Mouse (Mus musculus): ENCODE measurements around the gene Unk. TPM values are rescaled to one million over a fixed set of nuclear protein-coding genes. Genes with fewer than 3 reads are reported as not detected.
A peak's percentile ranks its signal among the peaks of the same experiment; 100 is the strongest.

Gene Unk
- polyA plus RNA-seq, 1 experiment = 67.3 TPM

- DNase-seq (ENCODE audit: low read depth) = no peak
- TF ChIP-seq POLR2A (IDR thresholded peaks at IDR 0.05; ENCODE audit: borderline replicate concordance, extremely low read depth, insufficient read depth, insufficient read length, poor library complexity, severe bottlenecking) (no peak), CTCF (IDR thresholded peaks at IDR 0.05; ENCODE audit: borderline replicate concordance, extremely low read depth, insufficient read depth, insufficient read length) (no peak)
Observed at GRCm38 (mm10) chr11:116002894-116003293, 27.2 kb upstream of the Unk start.

GRCm38 (mm10) chr11:116004186-116004823, 25.8 kb upstream of the Unk start:
- no peak for DNase-seq (ENCODE audit: low read depth)
- TF ChIP-seq POLR2A (IDR thresholded peaks at IDR 0.05; ENCODE audit: borderline replicate concordance, extremely low read depth, insufficient read depth, insufficient read length, poor library complexity, severe bottlenecking) (no peak), CTCF (IDR thresholded peaks at IDR 0.05; ENCODE audit: borderline replicate concordance, extremely low read depth, insufficient read depth, insufficient read length) (no peak)

GRCm38 (mm10) chr11:116004840-116005700, 25.1 kb upstream of the Unk start:
- peak; percentile 81 for DNase-seq (ENCODE audit: low read depth)
- peak; percentile 49 for TF ChIP-seq CTCF (IDR thresholded peaks at IDR 0.05; ENCODE audit: borderline replicate concordance, extremely low read depth, insufficient read depth, insufficient read length)
- no peak for TF ChIP-seq POLR2A (IDR thresholded peaks at IDR 0.05; ENCODE audit: borderline replicate concordance, extremely low read depth, insufficient read depth, insufficient read length, poor library complexity, severe bottlenecking)

DNA sequence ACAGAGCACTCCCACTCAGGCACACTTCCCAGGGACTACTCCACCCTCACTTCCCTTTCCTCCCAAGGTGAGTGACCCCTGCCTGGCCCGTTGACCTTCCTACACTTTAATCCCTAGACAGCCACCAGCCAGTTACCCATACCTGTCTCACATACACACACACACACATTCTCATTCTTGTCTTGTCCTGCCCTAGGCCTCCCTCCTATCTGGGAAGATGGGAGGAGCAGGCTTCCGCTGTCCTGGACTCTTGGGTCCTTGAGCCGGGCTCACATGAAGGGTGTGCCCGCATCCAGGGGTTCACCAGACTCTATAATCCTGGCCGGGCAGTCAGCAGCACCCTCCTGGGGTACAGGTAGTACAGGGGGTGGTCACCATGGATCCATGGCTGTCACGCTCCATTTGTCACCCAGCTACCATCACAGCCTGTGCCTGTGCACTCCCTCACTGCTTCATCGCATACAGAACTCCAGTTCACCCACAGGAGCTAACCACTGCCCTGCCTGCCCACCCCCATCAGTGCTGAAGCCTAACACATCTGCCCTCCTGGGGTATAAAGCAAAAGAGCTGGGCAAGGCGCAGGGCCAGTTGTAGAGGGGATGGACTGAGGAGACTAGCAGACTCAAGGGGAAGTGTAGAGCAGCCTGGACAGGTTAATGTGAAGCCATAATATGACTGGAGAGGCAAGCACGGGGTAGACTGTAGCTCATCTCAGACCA, 24.3 kb upstream of the Unk start:
- no peak for TF ChIP-seq CTCF (IDR thresholded peaks at IDR 0.05; ENCODE audit: borderline replicate concordance, extremely low read depth, insufficient read depth, insufficient read length)
- TF ChIP-seq POLR2A (IDR thresholded peaks at IDR 0.05; ENCODE audit: borderline replicate concordance, extremely low read depth, insufficient read depth, insufficient read length, poor library complexity, severe bottlenecking) = no peak
- DNase-seq (ENCODE audit: low read depth) = no peak

DNA sequence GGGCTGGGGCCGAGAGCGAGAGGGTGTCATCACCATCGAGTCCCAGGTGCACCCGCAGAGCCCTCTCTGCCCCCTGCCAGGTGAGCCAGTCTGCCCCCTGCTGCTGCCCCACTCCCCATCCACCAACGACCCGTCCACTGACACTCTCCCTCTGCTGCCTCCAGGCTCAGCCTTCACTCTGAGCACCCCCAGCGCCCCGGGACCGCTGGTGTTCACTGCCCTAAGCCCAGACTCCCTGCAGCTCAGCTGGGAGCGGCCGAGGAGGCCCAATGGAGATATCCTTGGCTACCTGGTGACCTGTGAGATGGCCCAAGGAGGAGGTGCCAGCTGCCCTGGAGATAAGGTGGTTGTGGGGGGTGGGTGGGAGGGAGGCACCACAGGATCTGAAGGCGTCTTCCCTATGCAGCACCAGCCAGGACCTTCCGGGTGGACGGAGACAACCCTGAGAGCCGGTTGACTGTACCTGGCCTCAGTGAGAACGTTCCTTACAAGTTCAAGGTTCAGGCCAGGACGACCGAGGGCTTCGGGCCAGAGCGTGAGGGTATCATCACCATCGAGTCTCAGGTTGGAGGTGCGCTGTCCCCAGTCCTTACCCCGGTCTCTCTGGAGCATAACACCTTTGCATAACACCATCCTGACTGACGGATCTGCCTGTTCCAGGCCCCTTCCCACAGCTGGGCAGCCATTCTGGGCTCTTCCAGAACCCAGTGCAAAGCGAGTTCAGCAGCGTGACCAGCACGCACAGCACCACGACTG, 22.8 kb upstream of the Unk start:
- DNase-seq (ENCODE audit: low read depth) = no peak
- TF ChIP-seq POLR2A (IDR thresholded peaks at IDR 0.05; ENCODE audit: borderline replicate concordance, extremely low read depth, insufficient read depth, insufficient read length, poor library complexity, severe bottlenecking) (no peak), CTCF (IDR thresholded peaks at IDR 0.05; ENCODE audit: borderline replicate concordance, extremely low read depth, insufficient read depth, insufficient read length) (no peak)

DNA sequence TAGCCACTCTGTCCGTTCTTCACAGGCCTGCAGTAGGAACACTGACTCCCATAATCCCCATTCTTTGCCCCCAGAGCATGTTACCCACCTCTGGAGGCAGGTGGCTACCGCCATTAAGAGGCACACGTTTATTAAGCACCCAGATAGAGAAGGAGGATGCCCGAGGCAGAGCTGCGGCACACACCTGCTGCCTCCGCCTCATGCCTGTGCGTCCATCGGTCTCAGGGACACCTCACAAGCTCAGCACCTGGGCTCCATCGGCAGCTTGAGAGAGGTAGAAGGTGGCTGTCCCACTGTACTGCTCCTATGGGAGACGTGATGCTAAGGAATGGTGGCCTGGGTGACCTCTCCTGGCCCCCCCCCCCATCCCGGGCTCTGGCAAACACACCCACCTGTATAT, 21.7 kb upstream of the Unk start:
- DNase-seq (ENCODE audit: low read depth) = no peak
- no peak for TF ChIP-seq POLR2A (IDR thresholded peaks at IDR 0.05; ENCODE audit: borderline replicate concordance, extremely low read depth, insufficient read depth, insufficient read length, poor library complexity, severe bottlenecking)
- TF ChIP-seq CTCF (IDR thresholded peaks at IDR 0.05; ENCODE audit: borderline replicate concordance, extremely low read depth, insufficient read depth, insufficient read length) = no peak

- DNase-seq (ENCODE audit: low read depth) = no peak
- no peak for TF ChIP-seq CTCF (IDR thresholded peaks at IDR 0.05; ENCODE audit: borderline replicate concordance, extremely low read depth, insufficient read depth, insufficient read length)
- TF ChIP-seq POLR2A (IDR thresholded peaks at IDR 0.05; ENCODE audit: borderline replicate concordance, extremely low read depth, insufficient read depth, insufficient read length, poor library complexity, severe bottlenecking) = no peak
Observed at GRCm38 (mm10) chr11:116008832-116009375, 21.2 kb upstream of the Unk start.

DNA sequence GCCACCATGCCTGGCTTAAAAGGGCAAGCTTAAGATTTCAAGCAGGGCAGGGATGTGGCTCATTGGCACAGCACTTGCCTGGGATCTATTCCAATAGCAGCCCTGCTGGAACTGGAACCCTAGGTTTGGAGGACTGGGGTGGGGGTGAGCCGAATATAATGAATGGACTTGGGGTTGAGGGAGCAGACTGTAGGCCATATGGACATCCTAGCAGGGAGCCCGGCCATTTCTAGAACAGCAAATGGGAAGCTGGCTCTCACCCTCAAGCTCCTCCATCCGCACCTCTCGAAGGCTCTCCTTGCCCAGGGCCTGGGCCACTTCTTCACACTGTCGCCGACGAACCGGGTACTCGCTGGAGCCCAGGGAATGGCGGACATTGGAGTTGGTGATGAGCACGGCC, 20.5 kb upstream of the Unk start:
- DNase-seq (ENCODE audit: low read depth) = peak; percentile 54
- TF ChIP-seq POLR2A (IDR thresholded peaks at IDR 0.05; ENCODE audit: borderline replicate concordance, extremely low read depth, insufficient read depth, insufficient read length, poor library complexity, severe bottlenecking) (no peak), CTCF (IDR thresholded peaks at IDR 0.05; ENCODE audit: borderline replicate concordance, extremely low read depth, insufficient read depth, insufficient read length) (no peak)

DNA sequence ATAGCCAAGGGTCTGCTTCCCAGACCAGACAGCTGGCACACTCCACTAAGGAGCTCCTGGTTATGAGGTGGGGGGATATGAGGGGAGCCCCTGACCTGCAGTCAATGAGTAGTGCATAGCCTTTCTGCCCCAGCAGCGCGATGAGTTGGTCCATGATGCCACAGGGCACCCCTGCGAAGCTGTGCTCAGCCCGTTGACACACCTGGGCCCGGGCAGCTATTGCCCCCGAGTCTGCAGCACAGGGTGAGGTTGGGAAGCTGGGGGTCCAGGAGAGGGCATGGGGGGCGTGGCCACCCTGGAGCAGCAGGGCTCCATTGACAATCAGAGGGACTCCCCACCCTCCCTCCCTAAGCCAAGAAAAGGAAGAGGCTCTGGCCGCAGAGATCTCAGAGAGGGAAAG, 20.0 kb upstream of the Unk start:
- TF ChIP-seq CTCF (IDR thresholded peaks at IDR 0.05; ENCODE audit: borderline replicate concordance, extremely low read depth, insufficient read depth, insufficient read length) (no peak), POLR2A (IDR thresholded peaks at IDR 0.05; ENCODE audit: borderline replicate concordance, extremely low read depth, insufficient read depth, insufficient read length, poor library complexity, severe bottlenecking) (no peak)
- DNase-seq (ENCODE audit: low read depth) = no peak

- DNase-seq (ENCODE audit: low read depth) = no peak
- no peak for TF ChIP-seq POLR2A (IDR thresholded peaks at IDR 0.05; ENCODE audit: borderline replicate concordance, extremely low read depth, insufficient read depth, insufficient read length, poor library complexity, severe bottlenecking)
- no peak for TF ChIP-seq CTCF (IDR thresholded peaks at IDR 0.05; ENCODE audit: borderline replicate concordance, extremely low read depth, insufficient read depth, insufficient read length)
Observed at GRCm38 (mm10) chr11:116010948-116011347, 19.2 kb upstream of the Unk start.
